Mouse (Mus musculus) E14TG2a.4 (cell line): ENCODE data around the gene Slc39a5.

ENCODE experiments used
- CTCF ChIP-seq: conservative IDR thresholded peaks from 2 replicates; pipeline ENCODE4 v1.5.1; 2014; ENCODE audit warnings: low read length
- POU5F1 ChIP-seq: IDR thresholded peaks from 2 replicates; pipeline ENCODE4 v1.6.1; 2014; ENCODE audit warnings: low read length, borderline replicate concordance

DNA sequence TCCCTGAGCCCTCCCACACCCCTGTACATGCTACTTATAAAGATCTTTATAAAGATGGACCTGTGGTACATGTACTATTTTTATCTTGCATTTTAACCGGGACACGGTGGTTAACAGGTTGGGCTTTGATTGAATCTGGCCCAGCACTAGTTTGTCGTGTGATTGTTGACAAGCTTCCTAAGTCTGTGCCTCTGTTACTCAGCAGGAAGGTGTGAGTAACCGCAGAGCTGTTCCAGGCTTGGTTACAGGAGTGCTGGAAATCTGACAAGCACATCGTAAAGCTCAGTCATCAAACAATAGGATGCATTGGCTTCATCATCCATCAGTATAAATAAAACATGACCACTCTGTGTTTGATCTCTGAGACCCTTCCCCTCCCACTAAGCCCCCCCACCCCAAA is 21.4 kb upstream of the Slc39a5 start:
- TF ChIP-seq CTCF: no peak
- TF ChIP-seq POU5F1: no peak
